Mouse (Mus musculus): ENCODE results near the gene Piga. TPM values are rescaled to one million over a fixed set of nuclear protein-coding genes. Genes with fewer than 3 reads are reported as not detected.

Piga gene
- polyA plus RNA-seq, 1 experiment from 2014 or later = 2.8 TPM

- peak overlapping the region; percentile 36 for H3K27ac ChIP-seq
- H3K4me3 ChIP-seq (ENCODE audit: inconsistent target) = peak overlapping the region; percentile 76
- H3K36me3 ChIP-seq (ENCODE audit: inconsistent target) = no peaks in the 10 kb centered on the region
- peaks cover 16% of the 10 kb centered on the region; the same call in 1 of the 2 replicates for H3K79me2 ChIP-seq (ENCODE audit: inconsistent target)
- WGBS (ENCODE audit: missing documents) = 14% methylated on average over 13 of the region's 13 CpGs
Measured at GRCm38 (mm10) chrX:164419955-164420354, 368 bp downstream of the Piga start.

DNA sequence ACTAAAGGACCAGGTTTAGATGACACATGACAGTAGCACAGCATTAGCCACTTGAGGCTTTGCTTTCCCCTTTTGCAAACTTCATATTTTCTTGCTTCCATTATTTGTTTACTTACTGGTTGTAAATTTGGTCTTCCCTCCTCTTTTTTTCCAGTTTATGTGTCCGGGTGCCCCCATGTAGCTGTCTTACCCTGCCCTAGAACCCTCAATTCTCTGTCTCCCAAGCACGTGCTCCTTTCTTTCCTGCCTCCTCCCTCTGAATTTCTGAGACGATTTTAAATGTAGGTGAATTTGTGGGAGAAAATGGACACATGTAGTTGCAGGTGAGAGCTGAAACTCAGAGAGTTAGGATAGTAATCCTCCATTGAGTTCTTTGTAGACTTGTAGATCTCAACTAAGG lies 931 bp downstream of the Piga start:
- Histone ChIP-seq H3K79me2 (ENCODE audit: inconsistent target) (peaks cover 16% of the 10 kb centered on the region; the same call in 1 of the 2 replicates), H3K27ac (no peak overlapping the region), H3K4me3 (ENCODE audit: inconsistent target) (peak overlapping the region; percentile 76), H3K36me3 (ENCODE audit: inconsistent target) (no peaks in the 10 kb centered on the region)
- 77% methylated on average over 1 of the region's 3 CpGs for WGBS (ENCODE audit: missing documents)

DNA sequence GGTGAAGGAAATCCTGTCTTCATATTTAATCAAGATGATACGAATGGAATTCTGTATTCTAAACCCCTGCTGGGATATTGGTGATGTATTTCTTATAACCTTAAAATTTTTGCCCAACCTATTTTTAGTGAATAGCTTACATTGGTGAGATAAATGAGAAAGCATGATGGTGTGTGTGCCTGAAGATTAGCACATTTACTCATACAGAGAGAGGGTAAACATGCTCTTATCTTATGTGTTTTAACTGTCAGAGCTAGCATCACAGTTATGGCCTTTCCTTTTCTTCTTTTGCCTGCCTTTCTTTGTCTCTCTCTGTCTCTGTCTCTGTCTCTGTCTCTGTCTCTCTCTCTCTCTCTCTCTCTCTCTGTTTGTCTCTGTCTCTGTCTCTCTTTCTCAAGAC lies 5.2 kb downstream of the Piga start:
- Histone ChIP-seq H3K27ac (no peak overlapping the region), H3K79me2 (ENCODE audit: inconsistent target) (peaks cover 16% of the 10 kb centered on the region; the same call in 1 of the 2 replicates), H3K4me3 (ENCODE audit: inconsistent target) (no peak overlapping the region), H3K36me3 (ENCODE audit: inconsistent target) (no peaks in the 10 kb centered on the region)
- WGBS (ENCODE audit: missing documents) = 100% methylated on average over 1 of the region's 1 CpGs

GRCm38 (mm10) chrX:164427295-164427694 lies 7.7 kb downstream of the Piga start:
- WGBS (ENCODE audit: missing documents) = 47% methylated on average over 4 of the region's 4 CpGs
- H3K27ac ChIP-seq = no peak overlapping the region
- no peaks in the 10 kb centered on the region for H3K36me3 ChIP-seq (ENCODE audit: inconsistent target)
- no peak overlapping the region for H3K4me3 ChIP-seq (ENCODE audit: inconsistent target)
- no peaks in the 10 kb centered on the region for H3K79me2 ChIP-seq (ENCODE audit: inconsistent target)

GRCm38 (mm10) chrX:164428224-164428623 lies 8.6 kb downstream of the Piga start:
- WGBS (ENCODE audit: missing documents) = 75% methylated on average over 1 of the region's 2 CpGs
- Histone ChIP-seq H3K36me3 (ENCODE audit: inconsistent target) (no peaks in the 10 kb centered on the region), H3K79me2 (ENCODE audit: inconsistent target) (no peaks in the 10 kb centered on the region), H3K27ac (no peak overlapping the region), H3K4me3 (ENCODE audit: inconsistent target) (no peak overlapping the region)

- no peaks in the 10 kb centered on the region for H3K79me2 ChIP-seq (ENCODE audit: inconsistent target)
- H3K4me3 ChIP-seq (ENCODE audit: inconsistent target) = no peak overlapping the region
- H3K27ac ChIP-seq = no peak overlapping the region
- no peaks in the 10 kb centered on the region for H3K36me3 ChIP-seq (ENCODE audit: inconsistent target)
- 95% methylated on average over 6 of the region's 6 CpGs for WGBS (ENCODE audit: missing documents)
Measured at GRCm38 (mm10) chrX:164430621-164431020, 11.0 kb downstream of the Piga start.

DNA sequence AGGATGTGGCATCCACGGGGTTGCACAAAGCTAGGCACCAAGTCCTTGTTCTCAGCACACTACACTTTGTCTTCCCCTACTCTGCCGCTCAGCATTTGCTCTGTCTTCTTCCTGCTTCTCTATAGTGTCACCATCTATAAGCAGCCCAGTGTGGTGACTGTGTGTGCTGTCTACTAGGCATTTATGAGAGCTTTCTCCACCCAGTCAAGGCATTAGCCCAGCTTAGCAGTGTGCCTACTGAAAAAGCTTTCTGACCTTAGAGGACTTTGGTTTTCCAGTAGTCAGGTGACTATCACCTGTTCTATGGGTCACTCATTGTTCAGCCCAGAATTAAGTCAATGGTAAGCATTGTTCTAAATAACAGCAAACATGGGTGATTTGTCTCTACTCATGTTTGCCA lies 11.5 kb downstream of the Piga start:
- 55% methylated on average over 1 of the region's 2 CpGs for WGBS (ENCODE audit: missing documents)
- no peaks in the 10 kb centered on the region for H3K36me3 ChIP-seq (ENCODE audit: inconsistent target)
- no peak overlapping the region for H3K4me3 ChIP-seq (ENCODE audit: inconsistent target)

GRCm38 (mm10) chrX:164431541-164431940 lies 12.0 kb downstream of the Piga start:
- Histone ChIP-seq H3K36me3 (ENCODE audit: inconsistent target) (no peaks in the 10 kb centered on the region), H3K4me3 (ENCODE audit: inconsistent target) (no peak overlapping the region), H3K27ac (no peak overlapping the region), H3K79me2 (ENCODE audit: inconsistent target) (no peaks in the 10 kb centered on the region)
- 73% methylated on average over 6 of the region's 6 CpGs for WGBS (ENCODE audit: missing documents)

More for the DNA sequence above, 11.5 kb downstream of the Piga start:
- no peak overlapping the region for H3K27ac ChIP-seq
- H3K79me2 ChIP-seq (ENCODE audit: inconsistent target) = no peaks in the 10 kb centered on the region

DNA sequence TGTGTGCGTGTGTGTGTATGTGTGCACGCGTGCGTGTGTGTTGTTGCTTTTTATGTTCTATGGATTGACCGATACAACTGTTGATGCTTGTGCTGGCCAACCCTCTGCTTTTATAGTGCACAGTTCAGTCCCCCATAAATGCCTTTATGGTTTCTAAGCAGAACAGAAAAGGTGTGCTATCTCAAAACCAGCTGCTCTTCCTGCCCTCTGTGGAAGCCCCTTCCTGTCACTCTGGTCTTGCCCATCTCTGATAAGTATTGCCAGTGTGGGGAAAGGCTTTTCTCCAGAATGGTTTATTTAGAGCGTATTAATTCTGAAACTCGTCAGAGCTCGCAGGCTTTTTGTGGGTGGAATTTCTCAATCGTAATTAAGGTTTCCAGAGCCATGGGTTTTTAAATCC lies 13.1 kb downstream of the Piga start:
- H3K27ac ChIP-seq = no peak overlapping the region
- no peak overlapping the region for H3K4me3 ChIP-seq (ENCODE audit: inconsistent target)
- no peaks in the 10 kb centered on the region for H3K36me3 ChIP-seq (ENCODE audit: inconsistent target)
- WGBS (ENCODE audit: missing documents) = 93% methylated on average over 5 of the region's 9 CpGs
- no peaks in the 10 kb centered on the region for H3K79me2 ChIP-seq (ENCODE audit: inconsistent target)

DNA sequence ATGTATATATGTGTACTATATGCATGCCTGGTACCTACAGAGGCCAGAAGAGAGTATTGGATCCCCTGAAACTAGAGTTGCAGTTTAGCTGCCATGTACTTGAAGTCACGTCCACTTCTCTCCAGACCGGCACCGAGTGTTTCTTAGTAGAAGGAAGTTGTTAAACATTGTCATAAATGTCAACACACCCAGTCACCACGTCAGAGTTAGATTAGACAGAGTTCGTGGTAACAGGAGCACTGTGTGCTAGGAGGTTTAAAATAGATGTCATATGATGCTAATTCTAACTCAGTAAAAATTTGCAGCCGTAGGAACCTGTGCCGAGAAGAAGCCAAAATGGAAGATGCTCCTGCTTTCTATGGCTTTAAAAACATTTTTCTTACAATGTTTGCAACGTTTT lies 17.1 kb downstream of the Piga start, which contains the start of gene Asb11:
TSS of gene Asb11 (plus strand) at position 286 of the 400 bp plus-strand sequence.
- no peak within 1 kb of the TSS for H3K27ac ChIP-seq
- no peaks in the 10 kb centered on the region for H3K79me2 ChIP-seq (ENCODE audit: inconsistent target)
- WGBS (ENCODE audit: missing documents) = 48% methylated on average over 8 of the region's 8 CpGs
- no peaks in the 10 kb centered on the region for H3K36me3 ChIP-seq (ENCODE audit: inconsistent target)
- H3K4me3 ChIP-seq (ENCODE audit: inconsistent target) = no peak within 1 kb of the TSS

- 78% methylated on average over 7 of the region's 7 CpGs for WGBS (ENCODE audit: missing documents)
- Histone ChIP-seq H3K27ac (no peak overlapping the region), H3K4me3 (ENCODE audit: inconsistent target) (no peak overlapping the region), H3K36me3 (ENCODE audit: inconsistent target) (no peaks in the 10 kb centered on the region), H3K79me2 (ENCODE audit: inconsistent target) (no peaks in the 10 kb centered on the region)
Measured at GRCm38 (mm10) chrX:164439462-164439861, 19.9 kb downstream of the Piga start.

DNA sequence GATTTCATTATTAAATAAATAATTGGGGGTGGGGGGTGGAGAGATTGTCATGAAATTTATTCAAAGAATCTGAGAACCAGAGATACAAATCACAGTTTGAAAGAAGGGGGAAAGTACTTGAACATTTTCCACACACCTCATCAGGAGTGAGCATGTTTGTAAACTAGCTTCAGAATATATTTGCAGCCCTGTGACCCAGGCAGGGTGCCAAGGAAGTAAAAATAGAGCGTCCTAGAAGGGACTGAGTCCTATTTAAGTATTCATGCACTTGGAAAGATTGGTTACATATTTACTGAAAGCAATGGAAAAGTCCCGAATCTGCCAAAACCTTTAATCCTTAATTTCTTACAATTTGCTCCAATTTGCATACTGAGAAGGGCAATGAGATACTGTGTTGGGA lies 20.6 kb downstream of the Piga start:
- no peak overlapping the region for H3K27ac ChIP-seq
- WGBS (ENCODE audit: missing documents) = 83% methylated on average over 2 of the region's 2 CpGs
- H3K79me2 ChIP-seq (ENCODE audit: inconsistent target) = no peaks in the 10 kb centered on the region
- H3K4me3 ChIP-seq (ENCODE audit: inconsistent target) = no peak overlapping the region
- no peaks in the 10 kb centered on the region for H3K36me3 ChIP-seq (ENCODE audit: inconsistent target)

DNA sequence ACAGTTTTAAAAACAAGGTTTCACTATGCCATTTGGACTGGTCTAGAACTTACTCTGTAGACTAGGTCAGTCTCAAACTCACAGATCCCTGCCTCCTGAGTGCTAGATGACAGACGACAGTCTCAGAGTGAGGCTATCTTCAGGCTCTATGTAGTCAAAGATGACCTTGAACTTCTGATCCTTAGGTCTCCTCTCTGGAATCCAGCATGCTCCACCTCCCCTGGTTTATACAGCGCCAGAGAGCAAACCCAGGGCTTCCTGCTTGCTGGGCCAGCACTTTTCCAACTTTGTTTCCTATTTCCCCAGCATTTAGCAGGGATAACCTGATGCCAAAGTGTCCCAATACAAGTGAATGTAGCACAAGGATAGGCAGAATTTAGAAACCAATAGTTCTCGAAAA lies 21.1 kb downstream of the Piga start:
- 89% methylated on average over 3 of the region's 3 CpGs for WGBS (ENCODE audit: missing documents)
- Histone ChIP-seq H3K4me3 (ENCODE audit: inconsistent target) (no peak overlapping the region), H3K27ac (no peak overlapping the region), H3K79me2 (ENCODE audit: inconsistent target) (no peaks in the 10 kb centered on the region), H3K36me3 (ENCODE audit: inconsistent target) (no peaks in the 10 kb centered on the region)

DNA sequence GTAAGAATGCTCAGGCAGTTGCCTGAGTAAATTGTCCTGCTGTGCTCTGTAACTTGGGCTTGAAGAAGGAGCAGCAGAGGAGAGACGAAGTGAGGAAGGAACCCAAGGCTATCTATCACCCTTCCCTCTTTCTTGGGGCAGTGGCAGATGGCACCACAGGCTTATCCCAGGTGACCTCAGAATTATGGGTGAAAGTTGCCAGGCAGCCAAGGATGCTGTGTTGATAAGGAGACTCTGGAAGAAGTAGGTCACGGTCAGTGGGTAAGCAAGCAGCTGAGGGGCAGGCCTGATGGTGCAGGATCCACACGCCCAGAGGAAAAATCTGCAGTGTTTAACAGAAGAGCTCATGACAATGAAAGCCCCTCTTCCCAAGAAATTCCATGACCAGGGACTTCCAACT lies 21.7 kb downstream of the Piga start:
- 59% methylated on average over 2 of the region's 3 CpGs for WGBS (ENCODE audit: missing documents)
- Histone ChIP-seq H3K79me2 (ENCODE audit: inconsistent target) (no peaks in the 10 kb centered on the region), H3K36me3 (ENCODE audit: inconsistent target) (no peaks in the 10 kb centered on the region), H3K27ac (no peak overlapping the region), H3K4me3 (ENCODE audit: inconsistent target) (no peak overlapping the region)

- Histone ChIP-seq H3K4me3 (ENCODE audit: inconsistent target) (no peak overlapping the region), H3K79me2 (ENCODE audit: inconsistent target) (no peaks in the 10 kb centered on the region), H3K36me3 (ENCODE audit: inconsistent target) (no peaks in the 10 kb centered on the region), H3K27ac (no peak overlapping the region)
- WGBS (ENCODE audit: missing documents) = 90% methylated on average over 12 of the region's 12 CpGs
Measured at GRCm38 (mm10) chrX:164445601-164446000, 26.0 kb downstream of the Piga start.

DNA sequence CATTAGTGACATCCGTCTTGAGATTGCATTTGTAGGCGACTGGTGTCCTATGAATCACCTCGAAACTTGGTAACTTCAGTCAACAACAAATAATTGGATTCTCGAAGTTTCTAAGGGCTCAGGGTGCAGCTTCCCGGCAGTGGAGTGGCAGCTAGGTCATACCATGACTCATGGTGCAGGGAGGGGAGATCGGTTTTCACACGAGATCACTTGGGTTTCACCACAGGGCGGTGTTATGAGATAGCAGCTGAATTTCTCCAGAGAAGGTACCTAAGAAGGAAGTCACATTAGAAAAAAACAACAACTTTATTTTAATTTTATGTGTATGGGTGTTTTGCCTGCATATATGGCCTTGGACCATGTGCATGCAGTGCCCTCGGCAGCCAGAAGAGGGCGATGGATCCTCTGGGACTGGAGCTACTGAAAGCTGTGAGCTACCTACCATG lies 26.5 kb downstream of the Piga start:
- H3K79me2 ChIP-seq (ENCODE audit: inconsistent target) = no peaks in the 10 kb centered on the region
- no peak overlapping the region for H3K27ac ChIP-seq
- 87% methylated on average over 10 of the region's 10 CpGs for WGBS (ENCODE audit: missing documents)
- no peak overlapping the region for H3K4me3 ChIP-seq (ENCODE audit: inconsistent target)
- H3K36me3 ChIP-seq (ENCODE audit: inconsistent target) = no peaks in the 10 kb centered on the region
